ENCODE assay signal across 8 mouse cellular contexts in genomic region chr2:107945837-107946451, GRCm38 (mm10).
A peak's percentile ranks its signal among the peaks of the same experiment; 100 is the strongest.
DNase-seq lines count a peak whose midpoint lies in the region; ATAC-seq and TF ChIP-seq lines count a peak whose summit lies in the region.

No protein-coding gene starts in this region.

- TF ChIP-seq CTCF in cortical plate, adult 2 months (IDR thresholded peaks at IDR 0.05; ENCODE audit: extremely low read depth, insufficient read depth, low read length), result peak; percentile 43; the same call in 1 of the 2 replicates

- H3K4me1 ChIP-seq in cortical plate, adult 2 months (ENCODE audit: control insufficient read depth, insufficient read depth, low read length), result no peaks in the 10 kb centered on the region

- H3K27ac ChIP-seq in cortical plate, adult 2 months (ENCODE audit: insufficient read depth, low read length), result no peak overlapping the region

- no peak overlapping the region for H3K4me3 ChIP-seq in cortical plate, adult 2 months (ENCODE audit: insufficient read depth, low read length)

- DNase-seq in adrenal gland, postnatal 10 days, result peak; percentile 28
- DNase-seq in adrenal gland, postnatal 4 days (ENCODE audit: low spot score in 2 of 2), result no peak
- DNase-seq in ovary, postnatal 14 days (ENCODE audit: low spot score), result peak; percentile 4
- DNase-seq in ovary, adult 18-20 months (ENCODE audit: low spot score), result no peak
- DNase-seq in kidney, postnatal 10 days, result peak; percentile 20
- no peak for DNase-seq in lung, postnatal 4 days

- ATAC-seq in granulocyte monocyte progenitor cell, adult 5-6 weeks (replicated peaks; ENCODE audit: poor library complexity, severe bottlenecking), result no peak

- no peak for TF ChIP-seq POLR2A in cortical plate, adult 2 months (IDR thresholded peaks at IDR 0.05; ENCODE audit: extremely low read depth, insufficient read depth, low read length)

Comparison
In these comparisons a context has a peak if more than half of its experiments do, and no peak if none do; other contexts are left out.
1. DNase-seq: peak in adrenal gland, postnatal 10 days (single experiment), ovary, postnatal 14 days (single experiment) and kidney, postnatal 10 days (single experiment); none in adrenal gland, postnatal 4 days (0 of 2), ovary, adult 18-20 months (single experiment) and lung, postnatal 4 days (0 of 2).